Mouse (Mus musculus): ENCODE data around the gene 4933403O08Rik. TPM values are rescaled to one million over a fixed set of nuclear protein-coding genes. Genes with fewer than 3 reads are reported as not detected.

The 4933403O08Rik gene
- 0.13 and 0.24 TPM in 2 replicates for polyA plus RNA-seq (2015; fragmentation: Nextera tagmentation; extraction: Ambion mirVana)

DNA sequence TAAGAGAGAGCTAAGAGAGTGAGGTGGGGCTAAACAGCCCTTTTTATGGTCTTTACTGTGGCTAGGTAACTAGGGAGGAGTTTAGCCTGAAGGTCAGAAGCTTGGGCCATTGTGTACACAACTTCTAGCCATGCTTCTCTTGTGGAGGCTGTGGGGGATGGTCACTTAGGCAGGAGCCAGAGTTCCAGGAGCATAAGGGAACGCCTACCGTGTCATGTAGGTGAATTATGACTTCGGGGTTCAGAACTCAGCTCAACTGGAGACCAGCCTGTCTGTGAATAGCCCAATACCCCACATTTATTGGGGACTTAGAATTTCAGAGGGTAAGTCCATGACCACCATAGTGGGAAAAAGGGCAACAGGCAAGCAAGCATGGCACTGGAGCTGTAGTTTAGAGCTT, at the start of gene 4933403O08Rik:
Gene 4933403O08Rik, plus strand, starts transcription at position 301 of the 400 bp plus-strand sequence.
- Histone ChIP-seq H3K4me2 (no peak within 1 kb of the TSS), H3K27me3 (no peaks in the 10 kb centered on the region), H3K9ac (no peak within 1 kb of the TSS), H3K9me3 (no peaks in the 10 kb centered on the region), H3K27ac (no peak within 1 kb of the TSS), H3K4me3 (no peak within 1 kb of the TSS), H3K4me1 (no peaks in the 10 kb centered on the region), H3K36me3 (no peaks in the 10 kb centered on the region)
- ATAC-seq (ENCODE audit: insufficient number of reproducible peaks, low FRiP score, low TSS enrichment, low read depth): no peak
- WGBS: 83% methylated on average over 3 of the region's 3 CpGs

- 74% methylated on average over 1 of the region's 1 CpGs for WGBS
- no peak overlapping the region for H3K4me3 ChIP-seq
- no peak overlapping the region for H3K4me2 ChIP-seq
These were observed 4.1 kb downstream of the 4933403O08Rik start for GRCm38 (mm10) chrX:112242916-112243315.

DNA sequence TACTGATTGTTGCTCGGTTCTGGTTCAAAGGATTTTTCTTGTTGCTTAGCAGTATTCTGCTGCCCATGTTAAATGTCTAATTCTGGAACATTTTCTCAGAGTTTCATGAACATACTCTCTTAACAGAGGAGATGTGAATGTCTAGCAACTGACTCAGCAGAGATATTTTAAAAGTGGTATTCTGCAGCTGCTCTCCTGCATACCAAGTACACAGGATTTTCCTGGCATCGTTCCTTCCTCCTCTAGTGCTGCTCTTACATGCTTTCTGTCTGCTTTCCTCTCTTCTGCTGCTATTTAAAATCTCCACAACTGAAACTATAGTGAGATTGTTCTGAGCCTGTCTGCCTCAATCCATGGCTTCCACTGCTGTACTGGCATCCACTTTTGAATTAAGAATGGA, 16.7 kb downstream of the 4933403O08Rik start:
- Histone ChIP-seq H3K36me3 (no peaks in the 10 kb centered on the region), H3K4me1 (no peaks in the 10 kb centered on the region), H3K4me3 (no peak overlapping the region), H3K4me2 (no peak overlapping the region), H3K27me3 (no peaks in the 10 kb centered on the region), H3K9me3 (no peaks in the 10 kb centered on the region), H3K9ac (no peak overlapping the region), H3K27ac (no peak overlapping the region)
- ATAC-seq (ENCODE audit: insufficient number of reproducible peaks, low FRiP score, low TSS enrichment, low read depth): no peak
- 70% methylated on average over 2 of the region's 2 CpGs for WGBS

More at GRCm38 (mm10) chrX:112242916-112243315, 4.1 kb downstream of the 4933403O08Rik start:
- Histone ChIP-seq H3K36me3 (no peaks in the 10 kb centered on the region), H3K9ac (no peak overlapping the region), H3K27ac (no peak overlapping the region), H3K4me1 (no peaks in the 10 kb centered on the region), H3K9me3 (no peaks in the 10 kb centered on the region), H3K27me3 (no peaks in the 10 kb centered on the region)
- ATAC-seq (ENCODE audit: insufficient number of reproducible peaks, low FRiP score, low TSS enrichment, low read depth): no peak

GRCm38 (mm10) chrX:112273550-112273949, 34.7 kb downstream of the 4933403O08Rik start:
- H3K9ac ChIP-seq: no peak overlapping the region
- no peaks in the 10 kb centered on the region for H3K4me1 ChIP-seq
- H3K9me3 ChIP-seq: no peaks in the 10 kb centered on the region
- no peaks in the 10 kb centered on the region for H3K27me3 ChIP-seq
- ATAC-seq (ENCODE audit: insufficient number of reproducible peaks, low FRiP score, low TSS enrichment, low read depth): no peak
- 61% methylated on average over 1 of the region's 1 CpGs for WGBS
- H3K4me3 ChIP-seq: no peak overlapping the region
- H3K27ac ChIP-seq: no peak overlapping the region
- no peaks in the 10 kb centered on the region for H3K36me3 ChIP-seq
- H3K4me2 ChIP-seq: no peak overlapping the region

Other genes starting within 250 kb of the 4933403O08Rik start
- gene Tex16, start 228.0 kb upstream of the 4933403O08Rik start, polyA plus RNA-seq (2015; fragmentation: Nextera tagmentation; extraction: Ambion mirVana): 1.4 and 1.7 TPM in 2 replicates
- gene Apool, start 72.3 kb downstream of the 4933403O08Rik start, polyA plus RNA-seq (2015; fragmentation: Nextera tagmentation; extraction: Ambion mirVana): 55.2 and 58.7 TPM in 2 replicates
- gene Satl1, start 167.7 kb downstream of the 4933403O08Rik start, polyA plus RNA-seq (2015; fragmentation: Nextera tagmentation; extraction: Ambion mirVana): not detected in 2 replicates

Data from limb, embryonic 15.5 days (tissue).